Mouse (Mus musculus) forebrain, embryonic 14.5 days (tissue): Measurements from ENCODE around the gene Ppp1r14a. TPM values are rescaled to one million over a fixed set of nuclear protein-coding genes. Genes with fewer than 3 reads are reported as not detected.

Source experiments
- ATAC-seq: fragments of 200-750 bp; cut with Nextera tagmentation; 2 replicates; pipeline ENCODE4 v1.8.0; 2017; ENCODE audit warnings: mild to moderate bottlenecking, moderate library complexity
- DNase-seq: peaks from one replicate; pipeline ENCODE4 v3.0.0-alpha.2; 2015; ENCODE audit warnings: low spot score
- H3K27ac ChIP-seq: fragments of 300-500 bp; sonication (generic); 2 replicates; pipeline ENCODE4 v1.5.1; 2014; ENCODE audit warnings: low read depth, mild to moderate bottlenecking, control low read depth, low read length, moderate library complexity
- H3K27me3 ChIP-seq: fragments of 300-500 bp; sonication (generic); replicated peaks from 2 replicates; pipeline ENCODE4 v1.6.1; 2014; ENCODE audit warnings: low read length, control low read depth, mixed read lengths; ENCODE audit not compliant: control insufficient read depth, insufficient read depth
- H3K36me3 ChIP-seq: fragments of 300-500 bp; sonication (generic); 2 replicates; pipeline ENCODE4 v1.6.1; 2014; ENCODE audit warnings: low read length, control low read depth; ENCODE audit not compliant: control insufficient read depth, insufficient read depth
- H3K4me1 ChIP-seq: fragments of 300-500 bp; sonication (generic); 2 replicates; pipeline ENCODE4 v1.6.1; 2014; ENCODE audit warnings: antibody characterized with exemption, low read length, control low read depth; ENCODE audit not compliant: control insufficient read depth, insufficient read depth
- H3K4me2 ChIP-seq: fragments of 300-500 bp; sonication (generic); 2 replicates; pipeline ENCODE4 v1.6.1; 2014; ENCODE audit warnings: mild to moderate bottlenecking, control low read depth, low read length
- H3K4me3 ChIP-seq: fragments of 300-500 bp; sonication (generic); 2 replicates; pipeline ENCODE4 v1.5.1; 2014; ENCODE audit warnings: low read depth, low read length, control low read depth
- H3K9ac ChIP-seq: fragments of 300-500 bp; sonication (generic); 2 replicates; pipeline ENCODE4 v1.6.1; 2014; ENCODE audit warnings: mild to moderate bottlenecking, low read length, control low read depth, moderate library complexity
- H3K9me3 ChIP-seq: fragments of 300-500 bp; sonication (generic); replicated peaks from 2 replicates; pipeline ENCODE4 v1.6.1; 2016; ENCODE audit warnings: low read length, control low read depth, mixed read lengths; ENCODE audit not compliant: control insufficient read depth
- WGBS: fragments of 180-500 bp; shearing (Covaris S2); extraction: QIAGEN DNeasy Blood & Tissue Kit; methylation state at CpG from one replicate; pipeline ENCODE4 v1.1.7; 2014; 5-methylcytosine and 5-hydroxymethylcytosine counted together
- polyA plus RNA-seq: library from polyadenylated mRNA; unstranded; fragments of >200 nt; fragmentation: Nextera tagmentation; extraction: Ambion mirVana; gene quantifications from 2 replicates; pipeline ENCODE4 v1.2.1, GENCODE M21; 2014

Gene Ppp1r14a
- polyA plus RNA-seq, 1 experiment from 2014 or later = 9.8 TPM

GRCm38 (mm10) chr7:29271687-29272465 lies 17.2 kb upstream of the Ppp1r14a start:
- Histone ChIP-seq H3K4me1 (no peaks in the 10 kb centered on the region), H3K9me3 (no peaks in the 10 kb centered on the region), H3K9ac (no peak overlapping the region), H3K4me2 (no peak overlapping the region), H3K4me3 (no peak overlapping the region), H3K27me3 (no peaks in the 10 kb centered on the region), H3K36me3 (no peaks in the 10 kb centered on the region), H3K27ac (no peak overlapping the region; the same call in 1 of the 2 replicates)
- DNase-seq (no peak), ATAC-seq (no peak)
- 73% methylated on average over 8 of the region's 8 CpGs for WGBS

GRCm38 (mm10) chr7:29276715-29277114 lies 12.4 kb upstream of the Ppp1r14a start:
- H3K9me3 ChIP-seq = no peaks in the 10 kb centered on the region
- DNase-seq = no peak
- ATAC-seq = no peak
- no peak overlapping the region for H3K9ac ChIP-seq
- 68% methylated on average over 5 of the region's 5 CpGs for WGBS
- no peak overlapping the region for H3K27ac ChIP-seq
- H3K4me1 ChIP-seq = peaks cover 5% of the 10 kb centered on the region; the same call in 1 of the 2 replicates
- H3K4me3 ChIP-seq = no peak overlapping the region
- no peaks in the 10 kb centered on the region for H3K36me3 ChIP-seq
- peaks cover 2% of the 10 kb centered on the region for H3K27me3 ChIP-seq
- H3K4me2 ChIP-seq = no peak overlapping the region

- Histone ChIP-seq H3K9me3 (no peaks in the 10 kb centered on the region), H3K27ac (no peak overlapping the region), H3K9ac (no peak overlapping the region), H3K27me3 (peaks cover 10% of the 10 kb centered on the region), H3K4me3 (no peak overlapping the region), H3K4me1 (peaks cover 8% of the 10 kb centered on the region; the same call in 1 of the 2 replicates), H3K36me3 (no peaks in the 10 kb centered on the region), H3K4me2 (no peak overlapping the region)
- ATAC-seq (no peak), DNase-seq (no peak)
- WGBS = 88% methylated on average over 4 of the region's 4 CpGs
Observed at GRCm38 (mm10) chr7:29277510-29277909, 11.6 kb upstream of the Ppp1r14a start.

- Histone ChIP-seq H3K4me1 (peaks cover 8% of the 10 kb centered on the region; the same call in 1 of the 2 replicates), H3K27me3 (peaks cover 13% of the 10 kb centered on the region), H3K9me3 (no peaks in the 10 kb centered on the region), H3K27ac (no peak overlapping the region), H3K9ac (no peak overlapping the region), H3K4me3 (no peak overlapping the region), H3K4me2 (no peak overlapping the region), H3K36me3 (no peaks in the 10 kb centered on the region)
- DNase-seq = no peak
- ATAC-seq = no peak
Observed at GRCm38 (mm10) chr7:29279261-29279660, 9.8 kb upstream of the Ppp1r14a start.

- WGBS = 92% methylated on average over 8 of the region's 8 CpGs
- H3K4me2 ChIP-seq = no peak overlapping the region
- H3K4me3 ChIP-seq = no peak overlapping the region
- no peak overlapping the region for H3K9ac ChIP-seq
- H3K36me3 ChIP-seq = no peaks in the 10 kb centered on the region
- H3K9me3 ChIP-seq = no peaks in the 10 kb centered on the region
- peaks cover 8% of the 10 kb centered on the region; the same call in 1 of the 2 replicates for H3K4me1 ChIP-seq
- no peak overlapping the region for H3K27ac ChIP-seq
- DNase-seq = no peak
- no peak for ATAC-seq
- H3K27me3 ChIP-seq = peaks cover 13% of the 10 kb centered on the region
Observed at GRCm38 (mm10) chr7:29279924-29280323, 9.2 kb upstream of the Ppp1r14a start.

GRCm38 (mm10) chr7:29280801-29281200 lies 8.3 kb upstream of the Ppp1r14a start:
- Histone ChIP-seq H3K27ac (no peak overlapping the region), H3K4me3 (peak overlapping the region; percentile 51), H3K9me3 (no peaks in the 10 kb centered on the region), H3K27me3 (peaks cover 13% of the 10 kb centered on the region), H3K4me2 (peak overlapping the region; percentile 99), H3K36me3 (no peaks in the 10 kb centered on the region), H3K4me1 (peaks cover 8% of the 10 kb centered on the region; the same call in 1 of the 2 replicates), H3K9ac (peak overlapping the region; percentile 65)
- DNase-seq (no peak), ATAC-seq (0 out of 2 replicates have a peak, but pooled peaks have one; percentile 12)
- WGBS = 7% methylated on average over 13 of the region's 13 CpGs

GRCm38 (mm10) chr7:29281201-29282073 lies 7.7 kb upstream of the Ppp1r14a start, which contains the start of gene Spint2:
Spint2 (minus strand) TSS chr7:29281912.
- DNase-seq (peak; percentile 42), ATAC-seq (peak; percentile 80)
- Histone ChIP-seq H3K4me2 (peak within 1 kb of the TSS; percentile 99), H3K36me3 (no peaks in the 10 kb centered on the region), H3K27ac (no peak within 1 kb of the TSS), H3K27me3 (peaks cover 13% of the 10 kb centered on the region), H3K4me1 (peaks cover 8% of the 10 kb centered on the region; the same call in 1 of the 2 replicates), H3K4me3 (peak within 1 kb of the TSS; percentile 51), H3K9me3 (no peaks in the 10 kb centered on the region), H3K9ac (peak within 1 kb of the TSS; percentile 65)
- WGBS = under 1% methylated on average over 80 of the region's 80 CpGs

- ATAC-seq (no peak; the same call in 1 of the 2 replicates), DNase-seq (no peak)
- Histone ChIP-seq H3K27ac (no peak overlapping the region), H3K9me3 (no peaks in the 10 kb centered on the region), H3K4me2 (peak overlapping the region; percentile 99), H3K4me1 (peaks cover 8% of the 10 kb centered on the region; the same call in 1 of the 2 replicates), H3K36me3 (no peaks in the 10 kb centered on the region), H3K27me3 (peaks cover 13% of the 10 kb centered on the region), H3K4me3 (peak overlapping the region; percentile 51), H3K9ac (peak overlapping the region; percentile 65)
- 11% methylated on average over 21 of the region's 21 CpGs for WGBS
Observed at GRCm38 (mm10) chr7:29282074-29282554, 7.0 kb upstream of the Ppp1r14a start.
